Mouse (Mus musculus): ENCODE results near the gene Prkag2. TPM values are rescaled to one million over a fixed set of nuclear protein-coding genes. Genes with fewer than 3 reads are reported as not detected.
"Not testable (repeated sequence)": the region's sequence is repeated elsewhere in the genome, so short reads cannot be mapped to it uniquely, and the experiment has no call there.

Prkag2 gene
- total RNA-seq, 2 experiments from 2014 or later = 151 to 155 TPM

- DNase-seq (ENCODE audit: low spot score in 2 of 2) = no peak
Measured at GRCm38 (mm10) chr5:24878713-24879112, 221.7 kb downstream of the Prkag2 start.

GRCm38 (mm10) chr5:24877836-24878624, 222.4 kb downstream of the Prkag2 start:
- DNase-seq (ENCODE audit: low spot score in 2 of 2) = no peak

GRCm38 (mm10) chr5:24876653-24877052, 223.8 kb downstream of the Prkag2 start:
- DNase-seq (ENCODE audit: low spot score in 2 of 2) = no peak

- peak; percentile 54 to 70 for DNase-seq (ENCODE audit: low spot score in 2 of 2)
Measured at GRCm38 (mm10) chr5:24874111-24874510, 226.3 kb downstream of the Prkag2 start.

GRCm38 (mm10) chr5:24873221-24873620, 227.2 kb downstream of the Prkag2 start:
- DNase-seq (ENCODE audit: low spot score in 2 of 2) = no peak

- DNase-seq (ENCODE audit: low spot score in 2 of 2) = peak in 1 of 2 experiments; percentile 24
Measured at GRCm38 (mm10) chr5:24871276-24871675, 229.2 kb downstream of the Prkag2 start.

GRCm38 (mm10) chr5:24869796-24870289, 230.6 kb downstream of the Prkag2 start:
- no peak for DNase-seq (ENCODE audit: low spot score in 2 of 2)

GRCm38 (mm10) chr5:24863804-24864203, 236.6 kb downstream of the Prkag2 start:
- no peak for DNase-seq (ENCODE audit: low spot score in 2 of 2)

- DNase-seq (ENCODE audit: low spot score in 2 of 2) = no peak
Measured at GRCm38 (mm10) chr5:24861449-24861930, 239.0 kb downstream of the Prkag2 start.

- DNase-seq (ENCODE audit: low spot score in 2 of 2) = peak; percentile 70 to 77
Measured at GRCm38 (mm10) chr5:24860635-24861448, 239.6 kb downstream of the Prkag2 start.

GRCm38 (mm10) chr5:24859771-24860540, 240.5 kb downstream of the Prkag2 start:
- no peak for DNase-seq (ENCODE audit: low spot score in 2 of 2)

- DNase-seq (ENCODE audit: low spot score in 2 of 2) = no peak
Measured at GRCm38 (mm10) chr5:24854827-24855600, 245.4 kb downstream of the Prkag2 start.

- DNase-seq (ENCODE audit: low spot score in 2 of 2) = no peak
Measured at GRCm38 (mm10) chr5:24854256-24854655, 246.2 kb downstream of the Prkag2 start.

- not testable (repeated sequence) for DNase-seq (ENCODE audit: low spot score in 2 of 2)
Measured at GRCm38 (mm10) chr5:24848261-24848660, 252.2 kb downstream of the Prkag2 start.

- DNase-seq (ENCODE audit: low spot score in 2 of 2) = no peak
Measured at GRCm38 (mm10) chr5:24843841-24844240, 256.6 kb downstream of the Prkag2 start.

GRCm38 (mm10) chr5:24843103-24843475, 257.4 kb downstream of the Prkag2 start:
- DNase-seq (ENCODE audit: low spot score in 2 of 2) = no peak

- DNase-seq (ENCODE audit: low spot score in 2 of 2) = peak; percentile 98 to 100
Measured at GRCm38 (mm10) chr5:24842274-24843102, 258.0 kb downstream of the Prkag2 start, which contains the start of gene Rheb. Rheb (minus strand) TSS chr5:24842624.

GRCm38 (mm10) chr5:24841662-24842273, 258.7 kb downstream of the Prkag2 start:
- DNase-seq (ENCODE audit: low spot score in 2 of 2) = peak in 1 of 2 experiments; percentile 40

GRCm38 (mm10) chr5:24840975-24841431, 259.4 kb downstream of the Prkag2 start:
- DNase-seq (ENCODE audit: low spot score in 2 of 2) = no peak

Data from layer of hippocampus, postnatal 14 days (tissue).